Mouse (Mus musculus): ENCODE data around the gene Myo15b. TPM values are rescaled to one million over a fixed set of nuclear protein-coding genes. Genes with fewer than 3 reads are reported as not detected.

The Myo15b gene
- under 1 TPM in 1 of 2 experiments, not detected in 1; 0.01 TPM for polyA plus RNA-seq (2012; fragmentation: generic; extraction: Trizol)

DNA sequence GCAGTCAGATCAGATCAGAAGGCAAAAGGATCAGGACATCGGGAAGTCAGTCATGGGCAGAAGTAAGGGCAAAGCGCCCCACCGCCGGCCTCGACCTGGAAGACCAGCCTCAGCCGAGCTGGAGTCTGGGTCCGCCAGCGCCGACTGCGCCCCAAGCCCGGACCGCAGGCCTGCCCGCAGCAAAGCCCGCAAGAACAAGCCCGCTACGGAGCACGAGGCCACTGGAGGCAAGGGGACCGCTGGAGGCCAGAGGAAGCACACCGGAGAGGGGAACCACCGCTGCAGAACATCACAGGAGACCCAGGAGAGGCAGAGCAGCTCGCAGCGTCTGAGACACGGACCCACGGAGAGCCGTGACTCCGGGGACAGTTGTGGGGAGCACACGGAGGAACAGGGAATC lies at the start of gene Myo15b:
Gene Myo15b (plus strand): TSS at position 53 of the 400 bp plus-strand sequence.

GRCm38 (mm10) chr11:115813507-115814296 lies 44.5 kb upstream of the Myo15b start, which contains the start of gene Caskin2:
Caskin2 (minus strand) TSS chr11:115813639.

GRCm38 (mm10) chr11:115814605-115815450 lies 43.4 kb upstream of the Myo15b start, which contains the start of gene Tsen54:
Tsen54 (plus strand) TSS chr11:115814724.

GRCm38 (mm10) chr11:115823774-115824740 lies 34.1 kb upstream of the Myo15b start, which contains the start of gene Llgl2:
Llgl2 (plus strand) TSS chr11:115824049.

DNA sequence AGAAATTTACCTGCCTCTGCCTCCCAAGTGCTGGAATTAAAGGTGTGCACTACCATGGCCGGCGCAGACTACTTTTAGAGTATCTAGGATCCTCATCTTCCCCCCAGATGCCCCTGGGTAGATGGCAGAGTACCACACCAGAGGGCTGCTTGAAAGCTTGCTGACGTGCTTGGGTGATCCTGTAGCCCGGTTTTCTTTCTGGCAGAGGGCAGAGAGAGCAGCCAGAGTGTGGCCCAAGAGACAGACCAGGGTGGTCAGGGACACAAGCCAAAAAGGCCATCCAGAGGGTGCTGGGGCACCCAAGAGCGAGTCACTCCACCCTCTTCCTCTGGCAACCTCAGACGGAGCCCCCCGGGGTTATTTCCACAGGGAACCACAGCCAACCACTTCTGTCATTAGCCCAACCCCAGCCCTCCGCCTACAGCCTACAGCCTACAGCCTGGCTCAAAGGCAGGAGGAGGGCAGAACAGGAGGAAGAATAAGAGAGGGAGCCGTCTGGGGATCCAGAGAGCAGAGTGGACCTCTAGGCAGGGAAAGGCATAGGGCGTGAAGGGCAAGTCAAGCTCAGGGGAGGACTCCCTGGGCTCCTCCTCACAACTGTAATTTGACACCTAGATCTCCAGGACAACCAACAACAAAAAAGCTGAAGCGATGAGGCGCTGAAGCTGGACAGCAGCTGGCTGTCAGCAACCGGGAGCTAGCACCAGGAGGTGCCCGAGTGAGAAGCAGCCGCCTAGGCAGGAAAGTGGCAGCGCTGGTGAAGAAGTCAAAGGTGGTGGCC lies 41.5 kb downstream of the Myo15b start, which contains the start of gene Smim5:
Gene Smim5 (plus strand): TSS at position 481 of the 781 bp plus-strand sequence.

DNA sequence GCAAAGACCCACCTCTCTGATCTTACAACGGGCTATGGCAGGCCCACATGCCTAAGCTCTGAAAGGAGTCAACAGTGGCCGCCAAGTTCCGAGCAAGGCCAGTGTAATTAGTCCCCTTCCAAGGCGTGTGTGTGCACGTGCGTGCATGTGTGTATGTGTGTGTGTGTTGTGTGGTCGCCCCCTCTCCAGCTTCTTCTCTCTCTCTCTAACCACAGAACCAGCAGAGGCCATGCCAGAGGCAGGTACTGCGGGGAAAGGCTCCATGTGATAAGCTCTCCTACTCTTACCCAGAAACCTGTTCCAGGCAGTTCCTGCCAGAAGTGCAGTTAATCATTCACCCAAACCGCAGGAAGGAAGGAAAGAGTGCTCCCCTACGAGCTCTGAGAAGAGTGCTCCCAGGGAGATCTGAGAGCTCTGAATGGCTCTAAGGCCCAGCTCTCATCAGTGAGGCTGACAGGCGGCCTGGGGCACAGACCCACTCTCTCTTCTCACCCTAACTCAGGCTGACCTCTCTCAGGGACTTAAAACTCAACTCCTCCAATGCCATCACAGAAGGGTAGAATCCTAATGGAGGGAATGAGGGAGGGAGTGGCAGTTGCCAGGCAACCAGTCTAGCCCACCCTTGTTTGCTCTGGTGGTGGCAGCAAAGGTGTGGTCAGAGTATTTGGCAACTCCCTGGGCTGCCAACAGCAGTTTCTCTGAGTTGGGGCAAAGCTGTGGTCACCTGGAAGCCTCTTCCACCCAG lies 53.6 kb downstream of the Myo15b start, which contains the start of gene Smim6:
Gene Smim6 (plus strand): TSS at position 386 of the 745 bp plus-strand sequence.

GRCm38 (mm10) chr11:115933108-115933746 lies 75.0 kb downstream of the Myo15b start, which contains the start of the genes Sap30bp and Recql5:
Sap30bp (plus strand) TSS chr11:115933282.
Recql5 (minus strand) TSS chr11:115933477.

Other genes starting within 250 kb of the Myo15b start
- gene Mif4gd, start 245.4 kb upstream of the Myo15b start, polyA plus RNA-seq (2012; fragmentation: generic; extraction: Trizol) = 10 to 100 TPM; 13.3 to 37.6 TPM
- 10 to 100 TPM; 13.5 to 18.8 TPM for gene Slc25a19, start 230.1 kb upstream of the Myo15b start, polyA plus RNA-seq (2012; fragmentation: generic; extraction: Trizol)
- gene Grb2, start 149.8 kb upstream of the Myo15b start, polyA plus RNA-seq (2012; fragmentation: generic; extraction: Trizol) = 10 to 100 TPM; 26.7 to 56.0 TPM
- gene Tmem94, start 93.0 kb upstream of the Myo15b start, polyA plus RNA-seq (2012; fragmentation: generic; extraction: Trizol) = 10 to 100 TPM in 1 of 2 experiments, 1 to 10 TPM in 1; 9.5 to 37.3 TPM
- gene Caskin2, start 44.8 kb upstream of the Myo15b start, polyA plus RNA-seq (2012; fragmentation: generic; extraction: Trizol) = 10 to 100 TPM in 1 of 2 experiments, 1 to 10 TPM in 1; 6.7 to 23.7 TPM
- gene Tsen54, start 43.7 kb upstream of the Myo15b start, polyA plus RNA-seq (2012; fragmentation: generic; extraction: Trizol) = 10 to 100 TPM; 29.4 to 37.0 TPM
- gene Llgl2, start 34.4 kb upstream of the Myo15b start, polyA plus RNA-seq (2012; fragmentation: generic; extraction: Trizol) = 1 to 10 TPM; 2.5 to 5.7 TPM
- gene Smim5, start 41.6 kb downstream of the Myo15b start, polyA plus RNA-seq (2012; fragmentation: generic; extraction: Trizol) = 1 to 10 TPM in 1 of 2 experiments, under 1 TPM in 1; 0.22 to 3.3 TPM
- under 1 TPM in 1 of 2 experiments, not detected in 1; 0.59 TPM for gene Smim6, start 53.6 kb downstream of the Myo15b start, polyA plus RNA-seq (2012; fragmentation: generic; extraction: Trizol)
- gene Sap30bp, start 74.9 kb downstream of the Myo15b start, polyA plus RNA-seq (2012; fragmentation: generic; extraction: Trizol) = 10 to 100 TPM; 45.5 to 82.8 TPM
- 10 to 100 TPM in 1 of 2 experiments, 1 to 10 TPM in 1; 8.6 to 17.7 TPM for gene Recql5, start 75.1 kb downstream of the Myo15b start, polyA plus RNA-seq (2012; fragmentation: generic; extraction: Trizol)
- 1 to 10 TPM in 1 of 2 experiments, under 1 TPM in 1; 0.50 to 5.1 TPM for gene Itgb4, start 116.3 kb downstream of the Myo15b start, polyA plus RNA-seq (2012; fragmentation: generic; extraction: Trizol)
- 100 to 1,000 TPM; 149 to 512 TPM for gene Galk1, start 154.3 kb downstream of the Myo15b start, polyA plus RNA-seq (2012; fragmentation: generic; extraction: Trizol)
- 1,000 to 10,000 TPM in 1 of 2 experiments, 100 to 1,000 TPM in 1; 518 to 1,136 TPM for gene H3f3b, start 169.6 kb downstream of the Myo15b start, polyA plus RNA-seq (2012; fragmentation: generic; extraction: Trizol)
- 10 to 100 TPM in 1 of 2 experiments, 1 to 10 TPM in 1; 8.4 to 34.8 TPM for gene Unk, start 171.9 kb downstream of the Myo15b start, polyA plus RNA-seq (2012; fragmentation: generic; extraction: Trizol)
- gene Unc13d, start 219.6 kb downstream of the Myo15b start, polyA plus RNA-seq (2012; fragmentation: generic; extraction: Trizol) = under 1 TPM; 0.48 to 0.70 TPM
- 100 to 1,000 TPM; 134 to 264 TPM for gene Wbp2, start 228.6 kb downstream of the Myo15b start, polyA plus RNA-seq (2012; fragmentation: generic; extraction: Trizol)

Data from C3H10T1/2 (cell line).